Mouse (Mus musculus): ENCODE data around the gene Tmc8. TPM values are rescaled to one million over a fixed set of nuclear protein-coding genes. Genes with fewer than 3 reads are reported as not detected.
A peak's percentile ranks its signal among the peaks of the same experiment; 100 is the strongest.
"Not testable (repeated sequence)": the region's sequence is repeated elsewhere in the genome, so short reads cannot be mapped to it uniquely, and the experiment has no call there.

Gene Tmc8
- polyA plus RNA-seq, 2 experiments from 2014 or later: 35.1 to 41.6 TPM

DNA sequence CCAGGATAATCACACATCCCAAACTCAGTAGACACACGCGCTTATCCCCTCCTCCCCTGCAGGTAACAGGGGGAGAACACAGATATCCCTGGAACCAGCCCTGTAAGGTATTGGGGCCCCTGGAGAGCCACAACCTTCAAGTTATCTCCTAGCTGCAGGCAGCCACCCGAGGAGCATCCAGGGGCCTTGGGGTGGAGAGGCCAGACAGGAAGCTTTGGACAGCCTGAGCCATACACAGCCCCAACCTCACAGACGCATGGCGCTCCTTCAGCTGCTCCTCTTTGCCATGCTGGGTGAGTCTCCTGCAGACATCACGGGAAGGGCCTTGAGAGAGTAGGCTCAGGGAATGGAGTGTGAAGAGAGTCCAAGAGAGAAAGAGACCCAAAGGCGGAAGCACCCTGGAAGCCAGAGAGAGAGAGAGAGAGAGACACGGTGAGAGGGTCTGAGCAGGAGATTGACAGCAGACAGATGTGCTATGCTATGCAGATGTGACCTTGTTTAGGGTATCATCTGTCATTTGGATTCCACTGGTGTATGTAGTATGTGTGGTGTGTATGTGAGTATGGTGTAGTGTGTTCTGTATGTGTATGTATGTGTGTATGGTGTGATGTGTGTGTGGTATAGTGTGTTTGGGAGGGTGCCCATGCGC is 15.8 kb downstream of the Tmc8 start, which contains the start of gene 6030468B19Rik:
Gene 6030468B19Rik, plus strand, starts transcription at position 150 of the 649 bp plus-strand sequence.
- no peak for ATAC-seq

DNA sequence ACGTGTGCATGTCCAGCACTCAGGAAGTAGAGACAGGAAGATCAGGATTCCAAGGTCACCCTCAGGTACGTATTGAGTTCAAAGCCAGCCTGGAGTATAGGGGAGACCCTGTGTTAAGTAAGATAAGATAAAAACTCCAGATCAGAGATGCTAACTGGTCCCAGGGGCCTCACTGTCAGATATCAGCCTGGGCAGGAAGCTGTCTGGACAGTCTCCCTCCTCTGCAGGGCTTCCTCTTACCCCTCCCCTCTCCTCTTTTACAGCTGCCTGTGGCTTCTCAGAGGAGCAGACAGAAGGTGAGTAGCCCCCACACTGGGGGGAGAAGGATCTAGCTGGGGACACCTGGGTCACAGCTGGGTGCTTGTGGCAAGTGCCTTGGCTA is 16.3 kb downstream of the Tmc8 start:
- ATAC-seq: peak; percentile 57

DNA sequence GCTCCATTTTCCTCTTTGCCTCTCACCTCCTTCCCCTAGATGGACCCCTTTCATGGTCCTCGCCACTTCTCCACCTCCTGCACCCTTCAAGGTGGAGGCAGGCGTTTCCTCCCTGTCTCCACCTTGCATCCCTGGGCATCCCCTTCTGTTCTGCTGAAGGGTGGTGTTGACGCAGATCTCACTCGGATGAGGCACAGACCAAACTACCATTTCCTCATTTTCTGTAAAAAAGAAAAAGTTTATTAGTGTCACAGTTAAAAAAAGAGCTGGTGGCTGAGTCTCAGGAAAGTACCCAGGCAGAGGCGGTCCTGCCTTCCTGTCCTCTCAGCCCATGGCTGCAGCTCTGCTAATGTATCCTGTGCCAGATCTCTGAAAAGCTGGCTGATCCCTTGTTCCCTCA is 17.3 kb downstream of the Tmc8 start:
- peak; percentile 76 for ATAC-seq

DNA sequence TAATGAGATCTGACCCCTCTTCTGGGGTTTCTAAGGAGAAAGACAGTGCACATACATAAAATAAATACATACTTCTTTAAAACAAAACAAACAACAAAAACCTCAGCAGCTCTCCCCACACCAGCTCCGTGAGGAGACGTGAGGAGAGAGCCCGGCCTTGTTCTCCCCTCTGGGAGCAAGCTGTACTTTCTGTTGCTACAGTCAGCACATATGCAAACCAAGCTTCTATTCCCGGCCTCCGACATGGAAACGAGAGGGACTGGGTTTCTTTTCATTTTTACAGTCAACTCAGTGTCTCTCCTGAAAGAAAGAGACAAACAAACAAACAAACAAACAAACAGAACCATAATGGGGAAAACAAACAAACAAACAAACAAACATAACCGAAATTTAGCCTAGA is 18.2 kb downstream of the Tmc8 start:
- no peak for ATAC-seq

DNA sequence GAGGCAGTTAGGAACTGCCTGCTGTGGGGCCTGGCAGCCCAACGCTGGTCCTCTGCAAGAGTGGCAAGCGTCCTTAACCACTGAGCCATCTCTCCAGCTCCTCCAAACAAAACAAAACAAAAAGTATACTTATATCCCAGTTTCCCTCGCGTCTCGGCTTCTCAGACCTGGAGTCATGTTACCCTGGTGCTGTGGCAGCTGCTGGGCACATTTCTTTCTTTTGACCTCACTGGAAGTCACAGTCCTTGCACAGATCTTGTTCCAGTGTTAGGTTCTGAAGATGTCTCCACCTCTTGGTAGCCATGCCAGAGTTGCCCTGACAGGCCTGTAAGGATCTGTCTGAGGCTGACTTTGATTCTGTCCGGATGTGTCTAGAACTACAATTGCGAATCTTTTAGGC is 19.8 kb downstream of the Tmc8 start:
- no peak for ATAC-seq

DNA sequence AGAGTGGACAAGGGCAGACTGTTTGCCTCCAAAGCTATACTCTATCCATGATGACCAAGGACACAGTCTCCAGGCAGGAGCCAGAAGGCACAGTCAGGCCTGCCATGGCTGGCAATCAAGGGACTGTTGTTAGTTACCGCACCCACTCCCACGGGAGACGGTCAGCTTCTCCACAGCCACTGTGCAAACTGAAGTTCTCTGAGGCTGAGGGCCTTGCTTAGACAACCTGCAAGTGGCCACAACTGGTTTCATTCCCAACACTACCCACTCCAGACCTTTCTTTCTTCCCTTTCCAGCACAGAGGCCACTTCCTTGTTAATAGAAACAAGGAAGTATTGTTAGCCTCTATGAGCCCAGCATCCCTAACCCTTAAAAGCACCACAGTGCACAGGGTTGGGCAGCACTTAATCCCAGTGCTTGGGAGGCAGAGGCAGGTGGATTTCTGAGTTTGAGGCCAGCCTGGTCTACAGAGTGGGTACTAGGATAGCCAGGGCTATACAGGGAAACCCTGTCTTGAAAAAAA is 21.4 kb downstream of the Tmc8 start:
- ATAC-seq: no peak

DNA sequence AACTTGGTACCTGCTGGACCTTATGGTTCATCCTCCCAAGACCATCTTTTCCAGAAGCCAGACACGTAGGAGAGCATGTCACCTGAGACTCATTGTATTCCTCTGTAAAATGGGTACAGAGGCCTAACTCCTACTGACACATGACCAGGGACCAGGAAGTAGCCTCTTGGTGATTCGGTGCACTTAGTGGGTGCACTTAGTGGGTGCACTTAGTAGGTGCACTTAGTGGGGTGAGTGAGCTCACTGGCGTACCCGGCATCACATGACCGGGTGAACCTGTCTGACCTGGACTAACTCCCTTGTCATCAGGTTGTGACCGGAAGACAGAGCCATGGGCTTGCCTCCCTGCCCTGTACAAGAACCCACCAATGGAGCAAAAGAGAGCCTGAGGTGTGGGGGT is 24.9 kb downstream of the Tmc8 start:
- no peak for ATAC-seq

DNA sequence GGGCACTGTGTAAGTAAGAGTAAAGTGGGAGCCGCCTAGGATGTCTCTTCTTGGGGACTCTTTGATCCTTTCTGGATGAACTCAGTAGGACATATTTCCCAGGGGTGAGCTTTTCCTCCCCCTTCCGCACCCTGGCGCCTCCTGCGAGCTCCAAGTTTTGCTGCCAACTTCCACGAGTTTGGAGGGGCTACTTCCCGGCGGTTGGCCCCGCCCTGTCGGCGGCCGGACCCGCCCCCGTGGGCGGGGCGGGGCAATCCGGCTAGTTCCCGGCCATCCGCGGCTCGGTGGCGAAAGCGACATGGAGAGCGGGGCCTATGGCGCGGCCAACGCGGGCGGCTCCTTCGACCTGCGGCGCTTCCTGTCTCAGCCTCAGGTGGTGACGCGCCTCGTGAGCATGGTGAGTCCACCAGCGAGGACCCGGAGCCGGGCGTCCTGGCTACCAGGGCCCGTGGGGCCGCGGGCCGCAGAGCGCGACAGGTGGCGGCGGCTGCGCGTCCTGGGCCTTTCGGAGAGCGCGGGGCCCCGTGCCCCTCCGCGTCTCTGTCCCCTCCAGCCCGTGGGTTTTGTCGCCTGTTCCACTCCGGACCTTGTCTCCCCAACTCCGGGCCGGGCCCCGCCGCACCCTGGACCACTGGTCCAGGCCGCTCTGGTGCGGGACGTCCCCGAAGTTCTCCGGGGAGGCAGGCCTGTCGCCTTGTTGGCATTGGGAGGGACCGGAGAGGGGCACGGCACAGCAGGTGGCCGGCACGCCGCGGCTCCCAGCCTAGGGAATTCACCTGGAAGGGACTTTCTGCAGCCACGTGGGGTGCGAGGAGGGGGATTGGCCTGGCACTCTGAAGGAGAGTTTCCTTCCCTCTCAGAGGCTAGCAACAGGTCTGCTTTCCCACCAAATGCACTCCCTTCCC is 27.8 kb downstream of the Tmc8 start, which contains the start of the genes Gm20708 and Syngr2:
Gene Gm20708, plus strand, starts transcription at position 262 of the 905 bp plus-strand sequence.
Gene Syngr2, plus strand, starts transcription at position 262 of the 905 bp plus-strand sequence.
- ATAC-seq: peak; percentile 57

DNA sequence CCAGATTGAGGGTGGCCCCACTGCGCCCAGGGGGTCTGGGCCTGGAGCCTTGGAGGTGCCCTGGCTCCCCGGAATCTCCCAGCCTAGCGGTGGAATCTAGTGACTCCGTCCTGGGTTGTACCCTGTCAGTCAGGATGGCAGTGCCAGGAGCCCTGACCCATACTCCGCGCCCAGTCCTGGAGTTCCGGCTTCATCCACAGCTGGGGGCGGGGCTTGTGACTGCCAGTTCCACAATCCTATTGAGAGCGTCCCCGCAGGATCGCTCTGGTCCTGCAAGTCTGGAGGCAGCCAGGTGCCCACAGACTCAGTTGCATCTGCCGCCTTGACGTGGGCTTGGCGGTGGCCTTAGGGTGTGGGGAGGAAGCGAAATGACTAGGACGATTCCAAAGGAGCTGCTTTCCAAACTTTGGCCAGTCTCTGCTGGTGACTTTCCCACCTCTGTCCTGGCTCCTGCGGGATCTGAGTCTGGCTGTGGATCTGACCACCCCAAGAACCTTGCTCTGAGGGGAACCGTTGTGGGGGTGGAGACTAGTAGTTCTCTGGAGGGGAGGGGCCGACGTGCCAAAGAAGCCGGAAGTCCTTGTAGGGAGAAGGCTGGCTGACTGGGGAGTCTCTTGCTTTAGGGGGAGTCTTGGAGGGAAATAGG is 28.6 kb downstream of the Tmc8 start:
- peak; percentile 79 for ATAC-seq

DNA sequence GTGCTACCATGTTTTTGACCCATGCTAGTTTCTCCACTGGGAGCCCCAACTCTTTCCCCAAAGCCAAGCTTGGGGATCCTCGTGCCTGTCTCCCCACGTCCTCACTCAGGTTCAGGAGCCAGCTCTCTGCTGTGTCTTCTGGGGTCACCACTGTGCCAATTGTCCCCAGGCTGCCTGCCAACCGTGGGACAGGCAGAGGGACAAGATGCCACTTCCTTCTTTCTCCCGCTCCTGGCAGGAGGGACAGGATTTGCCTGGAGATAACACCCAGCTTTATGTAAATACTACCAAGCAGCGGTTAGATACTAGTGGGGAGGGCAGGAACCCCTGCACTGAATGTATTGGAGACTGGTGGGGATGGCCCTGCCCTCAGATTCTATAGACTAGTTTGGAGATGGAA is 32.0 kb downstream of the Tmc8 start:
- no peak for ATAC-seq

DNA sequence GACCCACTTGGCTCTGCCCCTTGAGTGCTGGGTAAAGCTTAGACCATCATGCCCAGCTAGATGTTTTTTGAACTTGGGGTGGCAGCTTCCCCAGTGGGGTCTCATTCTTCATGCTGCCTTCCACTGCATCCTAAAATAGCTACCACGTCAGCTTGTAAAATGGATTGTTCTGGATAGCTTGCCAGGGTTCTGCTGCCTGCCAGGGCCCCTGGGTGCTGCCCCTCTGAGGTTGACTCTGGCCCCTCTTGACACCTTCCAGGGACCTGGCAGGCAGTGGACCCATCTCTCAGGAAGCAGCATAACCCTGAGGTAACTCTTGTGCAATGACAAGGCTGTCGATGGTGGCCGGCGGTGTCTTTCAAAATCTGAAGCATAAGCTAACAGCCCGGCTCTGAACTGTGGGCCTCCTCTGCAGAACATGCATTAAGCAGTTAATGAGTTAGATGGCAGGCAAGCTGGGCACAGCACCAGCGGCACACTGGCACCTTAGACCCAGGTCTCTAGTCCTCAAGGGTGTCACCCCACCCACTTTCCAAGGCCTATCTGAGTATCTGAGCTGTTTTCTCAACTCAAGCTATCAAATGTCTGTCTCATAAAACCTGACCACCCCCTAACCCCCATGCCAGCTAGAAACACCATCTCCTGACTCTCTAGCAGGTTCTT is 33.0 kb downstream of the Tmc8 start:
- no peak for ATAC-seq

DNA sequence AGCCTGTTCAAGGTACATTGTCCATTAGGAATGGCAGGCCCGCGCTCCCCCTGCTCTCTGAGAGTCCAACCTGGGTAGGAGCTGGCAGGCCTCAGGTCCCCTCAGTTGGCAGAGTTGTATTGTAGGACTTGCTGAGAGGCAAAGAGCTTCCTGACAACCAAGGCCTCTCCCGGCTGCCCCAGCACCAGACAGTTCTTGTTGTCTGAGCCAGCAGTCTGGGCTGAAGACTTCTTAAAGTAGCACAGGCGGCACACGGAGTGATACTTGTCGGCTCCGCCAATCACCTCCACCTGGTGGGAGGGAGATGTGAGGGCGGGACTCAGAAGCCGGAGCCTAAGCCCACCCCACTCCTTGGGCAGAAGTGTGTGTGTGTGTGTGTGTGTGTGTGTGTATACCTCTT is 34.0 kb downstream of the Tmc8 start:
- not testable (repeated sequence) for ATAC-seq

DNA sequence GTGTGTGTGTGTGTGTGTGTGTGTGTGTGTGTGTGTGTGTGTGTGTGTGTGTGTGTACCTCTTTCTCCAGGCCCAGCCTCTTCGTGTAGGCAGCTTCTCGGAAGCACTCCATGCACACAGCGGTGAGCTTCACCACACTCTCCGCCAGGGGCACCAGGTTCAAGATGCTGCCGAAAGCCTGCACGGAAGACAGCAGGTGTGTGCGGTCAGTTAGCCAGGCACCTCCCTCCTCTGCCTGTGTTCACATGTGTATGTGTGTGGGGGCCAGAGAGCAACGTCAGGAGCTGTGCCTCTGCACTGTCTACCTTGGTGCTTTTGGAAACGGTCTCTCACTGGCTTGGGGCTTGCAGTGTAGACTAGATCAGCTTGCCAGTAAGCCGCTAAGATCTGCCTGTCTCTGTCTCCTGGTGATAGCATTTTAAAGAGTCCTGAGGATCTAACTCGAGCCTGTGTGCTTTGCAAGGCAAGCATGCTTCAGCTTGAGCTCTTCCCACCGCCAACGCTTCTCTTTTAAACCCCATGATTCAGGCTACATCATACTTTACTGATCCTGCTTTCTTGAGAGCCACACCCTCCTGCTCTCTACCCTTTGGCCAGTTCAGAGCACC is 34.6 kb downstream of the Tmc8 start:
- ATAC-seq: peak; percentile 41

DNA sequence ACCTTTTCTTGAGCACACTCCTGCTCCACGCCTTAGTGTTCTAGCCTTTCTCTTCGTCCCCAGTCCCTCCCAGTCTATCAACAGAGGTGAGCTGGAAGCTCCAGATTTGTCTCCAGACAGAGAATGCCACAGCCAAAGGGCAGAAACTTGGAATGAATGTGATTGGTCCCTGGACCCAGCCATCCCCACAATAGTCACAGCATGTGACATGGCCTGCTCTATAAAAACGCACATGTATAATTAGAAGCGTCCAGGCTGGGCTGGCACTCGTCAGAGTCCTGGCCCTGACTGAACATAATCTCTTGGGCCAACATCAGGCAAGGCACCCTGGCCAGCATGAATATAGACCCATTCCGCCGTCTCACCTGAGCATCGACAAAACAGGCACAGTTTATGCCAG is 37.2 kb downstream of the Tmc8 start:
- ATAC-seq: no peak

DNA sequence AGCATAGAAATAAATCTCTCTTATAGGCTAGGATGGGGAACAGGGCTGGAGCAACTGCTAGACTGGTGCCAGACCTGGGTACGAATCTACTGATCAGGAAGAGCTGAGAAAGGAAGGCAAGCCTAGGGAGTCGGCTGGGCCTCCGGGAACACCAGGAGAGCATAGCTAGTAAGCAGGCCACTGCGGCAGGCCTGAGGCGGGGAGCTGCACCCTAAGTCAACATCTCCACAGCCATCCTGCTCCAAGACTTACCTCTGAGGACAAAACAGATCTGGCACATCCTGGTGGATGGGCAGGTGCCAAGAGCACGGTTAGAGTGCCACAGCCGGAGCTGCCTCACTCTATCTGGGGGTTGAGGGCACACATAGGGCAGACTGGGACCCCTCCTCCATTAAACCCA is 38.3 kb downstream of the Tmc8 start:
- ATAC-seq: no peak

DNA sequence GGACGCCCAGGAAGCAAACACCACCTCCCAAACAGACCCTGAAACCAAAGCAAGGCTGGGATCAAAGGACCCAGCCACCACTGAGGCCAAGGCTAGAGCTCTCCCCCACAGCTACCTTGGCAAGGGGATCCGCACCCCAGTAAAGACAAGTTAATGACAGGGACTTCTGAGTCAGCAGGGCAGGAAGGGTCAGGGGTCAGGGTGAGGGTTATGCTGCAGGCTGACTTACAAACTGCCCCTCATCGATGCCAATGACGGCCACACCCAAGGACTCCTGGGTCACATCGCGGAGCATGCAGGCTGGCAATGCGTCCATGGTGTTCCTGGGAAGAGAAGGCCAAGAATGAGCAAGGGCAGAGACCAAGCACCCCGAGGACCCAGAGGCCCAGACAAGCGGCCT is 40.0 kb downstream of the Tmc8 start:
- no peak for ATAC-seq

DNA sequence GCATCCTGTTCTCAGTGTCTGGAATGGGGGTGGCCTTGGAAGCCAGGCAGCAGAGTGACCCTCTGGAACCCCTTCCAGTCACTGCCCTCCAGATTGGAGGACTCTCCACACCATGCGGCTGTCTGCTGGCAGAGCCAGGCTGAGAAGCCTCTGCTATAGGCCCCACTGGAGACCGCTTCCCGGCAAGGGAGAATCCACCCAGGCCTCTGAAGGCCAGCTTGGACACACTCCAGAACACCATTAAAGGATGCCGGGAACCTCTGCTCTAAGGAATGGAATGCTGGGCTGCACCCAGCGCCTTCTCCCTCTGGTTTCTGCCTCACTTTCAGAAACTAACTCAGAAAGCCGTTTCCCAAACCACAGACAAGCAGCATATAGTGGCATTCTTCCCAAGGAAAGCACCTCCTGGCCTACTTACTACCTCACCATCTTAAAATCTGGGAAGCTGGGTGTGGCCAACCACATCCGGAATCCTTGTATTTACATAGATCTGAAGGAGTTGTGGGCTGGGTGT is 40.9 kb downstream of the Tmc8 start:
- no peak for ATAC-seq

DNA sequence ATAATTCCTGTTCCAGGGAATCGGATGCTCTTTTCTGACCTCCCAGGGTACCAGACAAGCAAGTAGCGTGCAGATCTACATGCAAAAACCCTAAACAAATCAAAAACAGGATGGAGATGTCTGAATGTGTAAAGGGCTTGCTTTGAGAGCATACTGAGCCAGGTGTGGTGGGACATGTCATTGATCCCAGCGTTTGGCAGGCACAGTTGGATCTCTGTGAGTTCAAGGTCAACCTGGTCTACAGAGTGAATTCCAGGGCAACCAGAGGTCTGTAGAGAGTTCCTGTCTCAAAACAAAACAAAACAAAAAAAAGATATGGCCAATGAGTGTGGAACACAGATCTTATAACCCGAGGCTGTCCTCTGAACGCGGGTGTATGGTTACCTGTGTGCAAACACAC is 41.5 kb downstream of the Tmc8 start:
- ATAC-seq: no peak

DNA sequence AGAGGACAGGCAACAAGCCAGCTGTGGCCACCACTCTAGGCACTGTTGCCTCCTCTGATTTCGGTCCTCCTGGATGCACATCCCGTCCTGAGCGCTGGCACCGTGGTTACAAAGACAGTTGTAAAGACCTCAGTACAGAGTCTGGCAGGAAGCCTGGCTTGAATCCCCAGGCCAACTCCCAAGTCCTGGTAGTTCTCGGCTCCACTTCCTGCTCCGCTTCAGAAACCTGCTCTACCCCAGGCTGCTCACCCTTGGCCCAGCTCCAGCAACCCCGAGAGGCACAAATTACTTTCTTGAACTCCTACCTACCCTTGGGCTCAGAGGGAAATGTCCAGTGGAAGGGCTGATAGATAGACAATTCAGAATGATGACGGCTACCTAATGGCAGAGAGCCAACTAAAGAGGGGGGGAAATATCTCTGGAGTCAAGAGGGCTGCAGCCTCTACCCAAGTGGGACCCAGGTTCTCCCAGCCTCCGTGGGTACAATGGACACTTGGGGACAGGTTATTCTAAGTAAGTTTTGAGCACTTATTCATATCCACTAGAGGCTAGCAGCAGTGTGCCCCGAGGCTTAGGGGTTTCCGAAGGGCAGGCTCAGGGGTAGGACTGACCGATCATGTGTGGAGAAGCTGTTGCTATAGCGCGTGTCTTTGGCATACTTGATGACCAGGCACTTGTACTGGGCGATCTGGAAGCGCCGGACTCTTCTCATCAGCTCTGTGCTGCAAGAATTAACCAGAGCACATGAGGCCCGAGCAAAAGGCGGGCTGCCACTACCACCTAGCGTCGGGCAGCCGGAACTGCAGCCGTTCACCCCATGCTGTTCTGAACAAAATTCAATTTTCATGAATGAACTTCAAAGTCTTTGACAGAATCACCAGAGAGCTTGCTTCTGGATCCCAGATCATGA is 42.4 kb downstream of the Tmc8 start:
- peak; percentile 46 for ATAC-seq

DNA sequence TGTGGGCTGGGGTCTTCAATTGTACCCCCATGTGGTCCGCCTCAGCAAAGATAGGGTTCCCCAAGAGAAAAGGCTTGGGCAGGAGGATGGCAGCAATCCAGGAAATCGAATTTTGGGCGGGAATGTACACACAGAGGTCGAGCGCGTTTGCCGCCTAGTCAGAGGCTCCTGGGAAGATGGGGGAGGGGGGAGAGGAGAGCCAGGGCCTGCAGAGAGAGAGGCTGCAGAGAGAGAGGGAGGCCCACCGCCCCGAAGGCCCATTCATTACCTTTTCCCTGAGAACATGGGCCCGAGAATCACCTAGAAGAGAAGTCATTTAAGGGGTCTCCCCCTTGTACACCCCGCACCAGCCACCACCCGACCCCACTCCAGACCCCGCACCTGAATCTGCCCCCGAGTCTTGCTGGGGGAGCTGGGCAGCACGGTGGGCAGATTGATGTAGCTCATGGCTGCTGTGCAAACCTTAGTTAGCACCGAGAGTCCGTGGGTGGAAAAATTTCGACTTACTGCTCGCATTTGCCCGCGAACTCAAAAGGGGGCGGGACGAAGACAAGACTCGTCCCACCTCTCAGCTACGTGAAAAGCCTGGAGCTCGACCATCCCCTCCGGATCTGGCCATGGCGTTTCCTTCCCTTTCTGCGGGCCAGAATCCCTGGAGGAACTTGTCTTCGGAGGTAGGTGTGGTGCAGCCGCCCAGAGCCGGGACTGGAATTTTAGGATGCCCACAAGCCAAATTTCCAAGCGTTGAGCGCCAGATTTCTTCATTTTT is 43.6 kb downstream of the Tmc8 start, which contains the start of the genes Afmid and Tk1:
Gene Afmid, plus strand, starts transcription at position 592 of the 769 bp plus-strand sequence.
Gene Tk1, minus strand, starts transcription at position 760 of the 769 bp plus-strand sequence.
- ATAC-seq: peak; percentile 22

Measured in CD4-positive, CD25-positive, alpha-beta regulatory T cell, adult 4 months (primary cell).